Mouse (Mus musculus): Measurements from ENCODE around the gene Anapc2. TPM values are rescaled to one million over a fixed set of nuclear protein-coding genes. Genes with fewer than 3 reads are reported as not detected.

Gene Anapc2
- polyA plus RNA-seq, 1 experiment, result 2.1 TPM

- Histone ChIP-seq H3K36me3 (ENCODE audit: control insufficient read depth) (no peaks in the 10 kb centered on the region), H3K4me3 (replicated peaks) (no peak overlapping the region), H3K9me3 (ENCODE audit: control insufficient read depth, low read length) (no peaks in the 10 kb centered on the region), H3K4me1 (ENCODE audit: control insufficient read depth) (peaks cover 47% of the 10 kb centered on the region), H3K27me3 (ENCODE audit: control insufficient read depth) (peaks cover 34% of the 10 kb centered on the region)
- TF ChIP-seq TAL1 (IDR thresholded peaks at IDR 0.05; ENCODE audit: low read length) (no peak), GATA1 (IDR thresholded peaks at IDR 0.05; ENCODE audit: low read length) (no peak)
Observed at GRCm38 (mm10) chr2:25238106-25238505, 34.2 kb upstream of the Anapc2 start.

- H3K9me3 ChIP-seq (ENCODE audit: control insufficient read depth, low read length), result no peaks in the 10 kb centered on the region
- no peak overlapping the region for H3K4me3 ChIP-seq (replicated peaks)
- peaks cover 44% of the 10 kb centered on the region for H3K27me3 ChIP-seq (ENCODE audit: control insufficient read depth)
- peaks cover 47% of the 10 kb centered on the region for H3K4me1 ChIP-seq (ENCODE audit: control insufficient read depth)
- no peak for TF ChIP-seq TAL1 (IDR thresholded peaks at IDR 0.05; ENCODE audit: low read length)
- TF ChIP-seq GATA1 (IDR thresholded peaks at IDR 0.05; ENCODE audit: low read length), result no peak
- no peaks in the 10 kb centered on the region for H3K36me3 ChIP-seq (ENCODE audit: control insufficient read depth)
Observed at GRCm38 (mm10) chr2:25239766-25240165, 32.5 kb upstream of the Anapc2 start.

- peaks cover 5% of the 10 kb centered on the region for H3K36me3 ChIP-seq (ENCODE audit: control insufficient read depth)
- H3K4me1 ChIP-seq (ENCODE audit: control insufficient read depth), result peaks cover 47% of the 10 kb centered on the region
- TF ChIP-seq GATA1 (IDR thresholded peaks at IDR 0.05; ENCODE audit: low read length) (no peak), TAL1 (IDR thresholded peaks at IDR 0.05; ENCODE audit: low read length) (no peak)
- peak overlapping the region; percentile 61 for H3K4me3 ChIP-seq (replicated peaks)
- peaks cover 44% of the 10 kb centered on the region for H3K27me3 ChIP-seq (ENCODE audit: control insufficient read depth)
- no peaks in the 10 kb centered on the region for H3K9me3 ChIP-seq (ENCODE audit: control insufficient read depth, low read length)
Observed at GRCm38 (mm10) chr2:25240310-25240709, 32.0 kb upstream of the Anapc2 start.

- TF ChIP-seq TAL1 (IDR thresholded peaks at IDR 0.05; ENCODE audit: low read length), result no peak
- no peak for TF ChIP-seq GATA1 (IDR thresholded peaks at IDR 0.05; ENCODE audit: low read length)
- Histone ChIP-seq H3K36me3 (ENCODE audit: control insufficient read depth) (peaks cover 11% of the 10 kb centered on the region), H3K4me1 (ENCODE audit: control insufficient read depth) (peaks cover 47% of the 10 kb centered on the region), H3K9me3 (ENCODE audit: control insufficient read depth, low read length) (no peaks in the 10 kb centered on the region), H3K27me3 (ENCODE audit: control insufficient read depth) (peaks cover 43% of the 10 kb centered on the region), H3K4me3 (replicated peaks) (peak overlapping the region; percentile 61)
Observed at GRCm38 (mm10) chr2:25240723-25241437, 31.4 kb upstream of the Anapc2 start.

- TF ChIP-seq GATA1 (IDR thresholded peaks at IDR 0.05; ENCODE audit: low read length) (no peak), TAL1 (IDR thresholded peaks at IDR 0.05; ENCODE audit: low read length) (no peak)
- Histone ChIP-seq H3K27me3 (ENCODE audit: control insufficient read depth) (peaks cover 39% of the 10 kb centered on the region), H3K4me1 (ENCODE audit: control insufficient read depth) (peaks cover 43% of the 10 kb centered on the region), H3K36me3 (ENCODE audit: control insufficient read depth) (peaks cover 16% of the 10 kb centered on the region), H3K4me3 (replicated peaks) (peak overlapping the region; percentile 61), H3K9me3 (ENCODE audit: control insufficient read depth, low read length) (no peaks in the 10 kb centered on the region)
Observed at GRCm38 (mm10) chr2:25241438-25241775, 30.9 kb upstream of the Anapc2 start.

GRCm38 (mm10) chr2:25242101-25242506 is 30.2 kb upstream of the Anapc2 start, which contains the start of the genes Rnf208 and Cysrt1:
Gene Rnf208, plus strand, starts transcription at chr2:25242255.
Gene Cysrt1, minus strand, starts transcription at chr2:25242452.
- peaks cover 41% of the 10 kb centered on the region for H3K4me1 ChIP-seq (ENCODE audit: control insufficient read depth)
- H3K9me3 ChIP-seq (ENCODE audit: control insufficient read depth, low read length), result no peaks in the 10 kb centered on the region
- peak within 1 kb of the TSS; percentile 61 for H3K4me3 ChIP-seq (replicated peaks)
- peaks cover 23% of the 10 kb centered on the region for H3K36me3 ChIP-seq (ENCODE audit: control insufficient read depth)
- no peak for TF ChIP-seq TAL1 (IDR thresholded peaks at IDR 0.05; ENCODE audit: low read length)
- no peak for TF ChIP-seq GATA1 (IDR thresholded peaks at IDR 0.05; ENCODE audit: low read length)
- peaks cover 36% of the 10 kb centered on the region for H3K27me3 ChIP-seq (ENCODE audit: control insufficient read depth)

GRCm38 (mm10) chr2:25243342-25243741 is 28.9 kb upstream of the Anapc2 start:
- peaks cover 36% of the 10 kb centered on the region for H3K36me3 ChIP-seq (ENCODE audit: control insufficient read depth)

GRCm38 (mm10) chr2:25244144-25244543 is 28.1 kb upstream of the Anapc2 start:
- H3K36me3 ChIP-seq (ENCODE audit: control insufficient read depth), result peaks cover 44% of the 10 kb centered on the region
- TF ChIP-seq GATA1 (IDR thresholded peaks at IDR 0.05; ENCODE audit: low read length) (no peak), TAL1 (IDR thresholded peaks at IDR 0.05; ENCODE audit: low read length) (no peak)
- H3K9me3 ChIP-seq (ENCODE audit: control insufficient read depth, low read length), result no peaks in the 10 kb centered on the region
- no peak overlapping the region for H3K4me3 ChIP-seq (replicated peaks)
- peaks cover 34% of the 10 kb centered on the region for H3K27me3 ChIP-seq (ENCODE audit: control insufficient read depth)
- H3K4me1 ChIP-seq (ENCODE audit: control insufficient read depth), result peaks cover 36% of the 10 kb centered on the region

More at GRCm38 (mm10) chr2:25243342-25243741, 28.9 kb upstream of the Anapc2 start:
- TF ChIP-seq TAL1 (IDR thresholded peaks at IDR 0.05; ENCODE audit: low read length) (no peak), GATA1 (IDR thresholded peaks at IDR 0.05; ENCODE audit: low read length) (no peak)
- Histone ChIP-seq H3K9me3 (ENCODE audit: control insufficient read depth, low read length) (no peaks in the 10 kb centered on the region), H3K27me3 (ENCODE audit: control insufficient read depth) (peaks cover 34% of the 10 kb centered on the region), H3K4me3 (replicated peaks) (no peak overlapping the region), H3K4me1 (ENCODE audit: control insufficient read depth) (peaks cover 41% of the 10 kb centered on the region)

GRCm38 (mm10) chr2:25246183-25247072 is 25.9 kb upstream of the Anapc2 start, which contains the start of gene AL732309.1:
Gene AL732309.1, minus strand, starts transcription at chr2:25246863.
- Histone ChIP-seq H3K4me1 (ENCODE audit: control insufficient read depth) (peaks cover 15% of the 10 kb centered on the region), H3K36me3 (ENCODE audit: control insufficient read depth) (peaks cover 67% of the 10 kb centered on the region), H3K9me3 (ENCODE audit: control insufficient read depth, low read length) (no peaks in the 10 kb centered on the region), H3K4me3 (replicated peaks) (no peak within 1 kb of the TSS), H3K27me3 (ENCODE audit: control insufficient read depth) (peaks cover 26% of the 10 kb centered on the region)
- TF ChIP-seq TAL1 (IDR thresholded peaks at IDR 0.05; ENCODE audit: low read length) (no peak), GATA1 (IDR thresholded peaks at IDR 0.05; ENCODE audit: low read length) (no peak)

Data from erythroblast, embryonic 14.5 days (primary cell).